Mouse (Mus musculus) bone marrow, adult 2 months (tissue): ENCODE results near the gene Dexi. TPM values are rescaled to one million over a fixed set of nuclear protein-coding genes. Genes with fewer than 3 reads are reported as not detected.

ENCODE experiments used
- H3K27ac ChIP-seq: fragments of 200-500 bp; 2 replicates; pipeline ENCODE4 v1.5.1; 2012; ENCODE audit warnings: low read depth, mild to moderate bottlenecking, control low read depth, inconsistent platforms, low read length; ENCODE audit not compliant: control insufficient read depth, poor library complexity, insufficient read depth
- H3K4me1 ChIP-seq: fragments of 200-500 bp; 2 replicates; pipeline ENCODE4 v1.6.1; 2011; ENCODE audit warnings: low read length; ENCODE audit not compliant: control insufficient read depth, insufficient read depth
- H3K4me3 ChIP-seq: fragments of 200-500 bp; replicated peaks from 2 replicates; pipeline ENCODE3; 2011; ENCODE audit warnings: mild to moderate bottlenecking, low read depth, low read length, control low read depth; ENCODE audit not compliant: control insufficient read depth
- CTCF ChIP-seq: fragments of 200-500 bp; IDR thresholded peaks from 2 replicates; pipeline ENCODE4 v1.5.1; 2011; ENCODE audit warnings: low read length, control low read depth; ENCODE audit not compliant: control insufficient read depth, insufficient read depth
- POLR2A ChIP-seq: fragments of 200-500 bp; IDR thresholded peaks from 2 replicates; pipeline ENCODE4 v1.6.1; 2011; ENCODE audit warnings: low read depth, mild to moderate bottlenecking, control low read depth, low read length, borderline replicate concordance; ENCODE audit not compliant: control insufficient read depth
- WGBS: fragments of 180-500 bp; shearing (Covaris S2); methylation state at CpG from one replicate; pipeline ENCODE4 v1.1.7; 2018; 5-methylcytosine and 5-hydroxymethylcytosine counted together
- polyA plus RNA-seq: library from polyadenylated mRNA; stranded (reverse); fragments of >200 nt; gene quantifications from 2 replicates; pipeline ENCODE4 v1.2.4, GENCODE M21; 2011; ENCODE audit warnings: low replicate concordance; ENCODE audit not compliant: missing spikeins, insufficient read depth, insufficient read length

The Dexi gene
- polyA plus RNA-seq, 1 experiment, result 4.3 TPM

DNA sequence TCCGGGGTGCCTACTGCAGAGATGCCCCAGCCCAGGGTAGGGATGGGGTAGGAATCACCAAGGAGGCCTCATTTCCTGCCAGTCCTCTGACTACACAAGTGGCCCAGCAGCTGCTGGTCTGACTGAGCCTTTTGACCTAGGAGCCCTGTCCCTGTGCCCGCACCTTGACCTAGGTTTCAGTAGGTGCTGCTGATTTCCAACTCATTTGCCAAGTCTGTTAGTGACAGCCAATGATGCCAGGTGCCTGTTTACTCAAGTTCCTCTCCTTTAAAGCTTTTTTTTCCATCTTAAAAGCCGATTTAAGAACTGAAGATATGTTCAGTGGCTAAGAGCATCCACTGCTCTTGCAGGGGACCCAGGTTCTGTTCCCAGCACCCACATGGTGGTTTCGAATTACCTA lies 9.1 kb downstream of the Dexi start:
- 87% methylated on average over 4 of the region's 4 CpGs for WGBS
- no peak for TF ChIP-seq CTCF
- Histone ChIP-seq H3K4me3 (no peak overlapping the region), H3K27ac (no peak overlapping the region), H3K4me1 (no peaks in the 10 kb centered on the region)

DNA sequence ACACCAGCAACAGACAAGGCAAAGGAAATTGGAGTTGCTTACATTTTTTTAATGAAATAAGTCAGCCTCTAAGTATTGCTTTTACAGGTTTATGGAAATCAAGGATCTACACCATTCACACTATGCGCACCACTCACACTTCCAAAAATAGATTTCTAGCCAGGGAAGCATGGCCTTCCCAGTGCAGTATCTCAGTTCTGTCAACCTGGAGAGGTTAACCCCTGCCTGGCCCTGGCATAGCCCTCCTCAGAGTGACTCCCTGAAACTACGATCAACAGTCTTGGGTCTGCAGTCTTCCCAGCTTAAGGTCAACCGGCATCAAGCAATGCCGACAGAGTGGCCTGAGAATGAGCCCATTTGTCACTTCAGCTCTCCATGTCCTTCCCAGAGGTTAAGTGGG lies 12.7 kb downstream of the Dexi start:
- Histone ChIP-seq H3K4me3 (no peak overlapping the region), H3K4me1 (no peaks in the 10 kb centered on the region), H3K27ac (no peak overlapping the region)
- WGBS, result 89% methylated on average over 4 of the region's 4 CpGs
- TF ChIP-seq POLR2A (no peak), CTCF (no peak)

DNA sequence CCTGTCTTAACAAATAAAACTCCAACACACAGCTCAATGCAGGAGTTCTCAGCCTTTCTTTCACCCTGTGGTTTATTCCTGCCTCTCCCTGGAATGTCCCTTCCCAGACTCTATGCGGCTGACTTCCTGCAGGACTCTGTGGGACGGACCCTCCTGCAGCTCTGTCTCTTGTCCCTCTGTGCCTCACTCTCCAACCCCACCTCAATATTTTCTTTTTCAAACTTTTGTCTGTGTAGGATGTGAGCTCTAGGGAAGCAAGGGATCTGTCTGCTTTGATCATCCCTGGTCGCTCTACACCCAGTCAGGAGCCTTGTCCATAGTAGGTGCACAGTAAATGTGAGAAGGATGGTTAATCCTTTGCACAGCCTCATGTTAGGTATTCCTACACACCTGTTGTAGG lies 14.5 kb downstream of the Dexi start:
- TF ChIP-seq CTCF (no peak), POLR2A (no peak)
- WGBS, result 92% methylated on average over 3 of the region's 3 CpGs
- H3K27ac ChIP-seq, result no peak overlapping the region

DNA sequence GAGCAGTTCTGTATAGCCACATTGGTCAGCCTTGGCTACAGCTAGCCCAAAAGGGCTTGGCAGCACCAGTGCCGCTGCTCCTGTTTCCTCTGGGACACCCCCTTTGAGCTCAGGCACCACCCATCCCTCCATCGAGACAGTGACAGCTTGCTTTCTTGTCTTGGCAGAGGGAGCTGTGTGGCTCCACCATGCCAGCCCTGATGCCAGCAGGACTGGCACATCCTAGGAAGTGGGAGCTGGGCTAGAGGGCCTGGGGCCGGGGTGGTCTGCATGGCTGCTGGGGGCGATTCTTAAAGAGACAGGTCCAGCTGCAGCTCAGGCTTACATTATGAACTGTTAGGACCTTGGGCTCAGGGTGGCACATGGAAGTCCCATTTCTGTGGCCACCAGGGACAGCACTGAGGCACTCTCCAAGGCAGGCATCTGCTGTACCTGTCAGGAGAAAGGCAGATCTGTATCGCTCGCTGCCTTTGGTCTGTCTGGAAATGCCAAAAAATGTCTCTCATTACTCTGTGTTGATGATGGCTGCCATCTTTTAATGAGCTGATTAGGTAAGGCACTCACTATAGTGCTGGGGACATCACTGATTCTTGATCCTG lies 15.7 kb downstream of the Dexi start:
- 73% methylated on average over 6 of the region's 6 CpGs for WGBS
- H3K27ac ChIP-seq, result no peak overlapping the region
- TF ChIP-seq CTCF (no peak), POLR2A (no peak)
- no peak overlapping the region for H3K4me3 ChIP-seq
- no peaks in the 10 kb centered on the region for H3K4me1 ChIP-seq

More for the DNA sequence above, 14.5 kb downstream of the Dexi start:
- H3K4me1 ChIP-seq, result no peaks in the 10 kb centered on the region
- H3K4me3 ChIP-seq, result no peak overlapping the region

DNA sequence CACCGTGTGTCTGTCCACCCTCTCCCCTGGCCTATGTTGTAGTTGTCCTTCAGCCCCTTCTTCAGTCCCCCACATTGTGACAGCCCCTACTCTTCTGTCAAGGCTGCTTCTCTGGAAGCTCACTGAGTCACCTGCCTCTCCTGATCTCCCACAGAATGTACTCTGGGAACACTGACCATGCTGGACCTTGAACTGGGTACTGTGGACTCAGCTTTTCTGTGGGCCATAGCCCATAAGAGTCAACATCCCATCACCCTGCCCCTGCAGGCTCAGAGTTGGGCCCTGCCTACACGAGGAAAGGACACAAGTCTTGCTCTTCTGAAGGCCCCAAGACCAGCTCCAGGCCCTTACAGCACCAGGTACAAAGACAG lies 17.3 kb downstream of the Dexi start:
- no peaks in the 10 kb centered on the region for H3K4me1 ChIP-seq

DNA sequence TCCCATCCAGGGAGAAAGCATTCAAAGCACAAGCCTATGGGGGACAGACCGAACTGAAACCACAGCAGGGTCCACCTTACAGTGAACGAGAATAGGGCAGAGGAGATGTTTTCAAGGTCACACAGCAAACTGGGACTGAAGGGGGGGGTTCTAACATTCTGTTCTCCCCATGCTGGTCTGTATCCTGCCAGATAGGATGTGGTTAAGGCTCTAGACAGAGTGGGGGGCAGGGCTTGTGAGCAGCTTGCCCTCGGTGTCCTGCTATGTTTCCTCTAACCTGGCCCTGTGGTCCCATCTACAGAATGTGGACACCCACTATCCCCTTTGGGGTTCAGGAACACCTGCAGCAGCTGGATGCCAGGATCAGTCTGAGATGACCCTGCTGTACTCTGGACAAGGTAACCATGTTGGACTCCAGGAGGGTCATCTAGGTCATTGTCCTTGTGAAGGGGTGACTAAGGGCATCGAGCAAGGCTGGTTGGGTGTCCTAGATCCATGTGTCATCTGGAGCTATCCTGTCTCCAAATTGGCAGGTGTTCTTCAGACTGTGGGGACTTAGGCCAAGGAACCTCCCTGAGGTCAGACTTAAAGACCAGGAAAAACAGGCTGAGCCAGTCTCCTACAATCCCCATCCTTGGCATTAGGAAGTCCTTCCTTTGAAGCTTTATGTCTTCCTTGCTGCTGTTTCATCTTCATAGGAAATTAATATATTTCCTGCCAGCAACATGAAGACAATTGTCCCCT lies 17.8 kb downstream of the Dexi start:
- WGBS, result 16% methylated on average over 4 of the region's 4 CpGs
- Histone ChIP-seq H3K4me1 (no peaks in the 10 kb centered on the region), H3K27ac (no peak overlapping the region), H3K4me3 (no peak overlapping the region)
- TF ChIP-seq CTCF, result no peak
- no peak for TF ChIP-seq POLR2A

More for the DNA sequence above, 17.3 kb downstream of the Dexi start:
- no peak for TF ChIP-seq POLR2A
- TF ChIP-seq CTCF, result no peak
- Histone ChIP-seq H3K27ac (no peak overlapping the region), H3K4me3 (no peak overlapping the region)
- WGBS, result 48% methylated on average over 2 of the region's 2 CpGs

DNA sequence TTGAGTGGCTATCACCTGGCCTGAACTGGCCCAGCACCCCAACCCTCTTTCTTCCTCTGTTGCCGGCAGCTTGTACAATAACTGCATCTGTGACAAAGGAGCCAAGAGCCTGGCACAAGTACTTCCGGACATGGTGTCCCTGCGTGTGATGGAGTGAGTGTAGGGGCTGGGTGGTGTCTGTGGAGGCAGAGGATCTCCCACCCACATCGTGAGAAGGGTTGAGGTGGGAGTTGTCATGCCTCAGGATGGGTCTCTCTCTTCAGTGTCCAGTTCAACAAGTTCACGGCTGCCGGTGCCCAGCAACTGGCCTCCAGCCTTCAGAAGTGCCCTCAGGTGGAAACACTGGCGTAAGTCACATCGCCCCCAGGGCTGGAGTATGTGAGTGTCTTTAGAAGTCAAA lies 19.2 kb downstream of the Dexi start:
- Histone ChIP-seq H3K4me3 (no peak overlapping the region), H3K4me1 (no peaks in the 10 kb centered on the region), H3K27ac (no peak overlapping the region)
- WGBS, result 88% methylated on average over 8 of the region's 8 CpGs
- TF ChIP-seq POLR2A (no peak), CTCF (no peak)

DNA sequence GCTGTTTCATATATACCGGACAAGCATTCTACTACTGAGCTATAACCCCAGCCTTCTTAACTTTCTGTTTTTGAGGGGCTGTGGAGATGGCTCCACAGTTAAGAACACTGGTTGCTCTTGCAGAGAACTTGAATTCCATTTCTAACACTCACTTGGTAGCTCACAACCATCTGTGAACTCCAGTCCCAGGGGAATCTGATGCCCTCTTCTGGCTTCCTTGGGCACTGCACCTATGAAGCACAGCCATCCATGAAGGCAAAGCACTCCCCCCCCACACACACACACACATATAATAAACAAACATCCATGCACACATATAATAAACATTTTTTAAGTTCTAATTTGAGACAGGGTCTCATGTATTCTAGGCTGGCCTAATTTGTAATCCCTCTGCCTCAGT lies 20.0 kb downstream of the Dexi start:
- Histone ChIP-seq H3K27ac (no peak overlapping the region), H3K4me1 (no peaks in the 10 kb centered on the region), H3K4me3 (no peak overlapping the region)
- TF ChIP-seq POLR2A (no peak), CTCF (peak; percentile 75)
- WGBS, result 93% methylated on average over 1 of the region's 1 CpGs

DNA sequence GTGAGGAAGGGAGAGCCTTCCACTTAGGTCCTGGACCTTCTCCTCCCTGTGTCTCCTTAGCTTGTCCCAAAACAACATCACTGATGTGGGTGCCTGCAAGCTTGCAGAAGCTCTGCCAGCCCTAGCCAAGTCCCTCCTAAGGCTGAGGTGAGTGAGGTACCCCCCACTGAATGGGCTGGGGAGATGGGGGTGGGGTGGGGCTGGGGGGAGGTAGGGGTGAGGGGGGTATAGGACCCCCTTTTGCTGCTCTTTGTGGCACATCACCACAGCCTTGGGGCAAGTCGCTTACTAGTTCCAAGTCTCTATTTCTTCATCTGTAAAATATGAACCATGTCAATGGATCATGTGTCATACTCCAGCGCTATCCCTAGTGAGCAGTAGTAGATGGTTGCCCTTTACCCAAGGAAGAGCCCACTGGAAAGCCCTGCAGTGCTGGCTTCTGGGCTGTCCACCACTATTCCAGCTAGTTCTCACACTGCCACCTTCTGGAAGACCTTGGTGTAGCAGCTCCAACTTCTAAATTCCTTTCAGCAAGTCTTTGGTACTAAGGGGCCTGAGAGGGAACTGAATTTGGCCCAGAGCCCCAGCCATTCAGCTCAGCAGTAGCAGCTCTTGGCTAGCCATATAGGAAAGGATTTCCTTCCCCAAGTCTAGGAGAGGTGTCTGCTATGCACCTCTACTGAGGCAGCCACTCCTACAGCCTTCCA lies 21.8 kb downstream of the Dexi start:
- H3K27ac ChIP-seq, result no peak overlapping the region
- WGBS, result 51% methylated on average over 2 of the region's 2 CpGs
- no peak overlapping the region for H3K4me3 ChIP-seq
- H3K4me1 ChIP-seq, result peaks cover 2% of the 10 kb centered on the region; the same call in 1 of the 2 replicates
- TF ChIP-seq CTCF, result peak; percentile 60
- TF ChIP-seq POLR2A, result no peak
